Mouse (Mus musculus) intestine, postnatal 0 days (tissue): ENCODE results near the gene Gja5. TPM values are rescaled to one million over a fixed set of nuclear protein-coding genes. Genes with fewer than 3 reads are reported as not detected.
A peak's percentile ranks its signal among the peaks of the same experiment; 100 is the strongest.

Experiments used
- ATAC-seq: fragments of 200-750 bp; cut with Nextera tagmentation; 2 replicates; pipeline ENCODE4 v1.8.0; 2017; ENCODE audit warnings: mild to moderate bottlenecking, moderate TSS enrichment, moderate library complexity
- H3K27ac ChIP-seq: fragments of 300-500 bp; sonication (generic); 2 replicates; pipeline ENCODE4 v1.5.1; 2014; ENCODE audit warnings: mild to moderate bottlenecking, low read depth, low read length, moderate library complexity
- H3K27me3 ChIP-seq: fragments of 300-500 bp; sonication (generic); replicated peaks from 2 replicates; pipeline ENCODE4 v1.6.1; 2014; ENCODE audit warnings: low read length, mixed read lengths; ENCODE audit not compliant: control insufficient read depth, insufficient read depth
- H3K36me3 ChIP-seq: fragments of 300-500 bp; sonication (generic); 2 replicates; pipeline ENCODE4 v1.6.1; 2014; ENCODE audit warnings: mild to moderate bottlenecking, moderate library complexity; ENCODE audit not compliant: control insufficient read depth, insufficient read depth
- H3K4me1 ChIP-seq: fragments of 300-500 bp; sonication (generic); replicated peaks from 2 replicates; pipeline ENCODE4 v1.6.1; 2014; ENCODE audit warnings: antibody characterized with exemption, low read length, mixed read lengths; ENCODE audit not compliant: control insufficient read depth, insufficient read depth
- H3K4me2 ChIP-seq: fragments of 300-500 bp; sonication (generic); replicated peaks from 2 replicates; pipeline ENCODE4 v1.6.1; 2014; ENCODE audit warnings: low read depth, mild to moderate bottlenecking, moderate library complexity
- H3K4me3 ChIP-seq: fragments of 300-500 bp; sonication (generic); 2 replicates; pipeline ENCODE4 v1.5.1; 2014; ENCODE audit warnings: low read depth, low read length
- H3K9ac ChIP-seq: fragments of 300-500 bp; sonication (generic); 2 replicates; pipeline ENCODE4 v1.6.1; 2014; ENCODE audit warnings: mild to moderate bottlenecking, low read depth, low read length
- H3K9me3 ChIP-seq: fragments of 300-500 bp; sonication (generic); 2 replicates; pipeline ENCODE4 v1.6.1; 2016; ENCODE audit warnings: mixed run types; ENCODE audit not compliant: control insufficient read depth
- CTCF ChIP-seq: sonication (generic); IDR thresholded peaks from 2 replicates; pipeline ENCODE4 v1.5.1; 2016; ENCODE audit warnings: low read depth, mild to moderate bottlenecking, control low read depth, antibody characterized with exemption, moderate library complexity
- WGBS: fragments of 180-500 bp; shearing (Covaris S2); extraction: QIAGEN DNeasy Blood & Tissue Kit; methylation state at CpG from one replicate; pipeline ENCODE4 v1.1.7; 2014; 5-methylcytosine and 5-hydroxymethylcytosine counted together
- polyA plus RNA-seq: library from polyadenylated mRNA; unstranded; fragments of >200 nt; fragmentation: Nextera tagmentation; extraction: Ambion mirVana; gene quantifications from 2 replicates; pipeline ENCODE4 v1.2.1, GENCODE M21; 2015

Gja5 gene
- polyA plus RNA-seq, 1 experiment from 2014 or later = 5.3 TPM

DNA sequence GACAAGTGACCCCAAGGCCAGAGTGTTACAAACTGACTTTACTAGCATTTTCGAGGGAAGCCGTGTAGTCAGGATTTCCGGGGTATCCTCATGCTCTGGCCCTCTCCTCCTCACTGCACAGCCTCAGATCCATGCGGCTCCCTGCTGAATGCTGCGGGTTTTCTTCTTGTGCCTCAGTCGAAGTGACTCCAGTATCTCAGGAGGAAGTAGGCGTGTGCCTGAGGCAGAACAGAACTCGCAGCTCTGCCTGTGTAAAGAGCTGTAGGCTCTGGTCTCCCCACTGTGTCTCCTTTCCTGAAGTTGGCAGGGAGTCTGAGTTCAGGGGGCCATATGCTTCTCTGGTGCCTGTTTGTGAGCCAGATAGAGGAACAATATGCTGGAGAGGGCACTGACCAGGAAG is 33.4 kb upstream of the Gja5 start:
- no peak overlapping the region for H3K4me2 ChIP-seq
- H3K9ac ChIP-seq = no peak overlapping the region
- no peaks in the 10 kb centered on the region for H3K4me1 ChIP-seq
- no peak for TF ChIP-seq CTCF
- WGBS = 85% methylated on average over 8 of the region's 8 CpGs
- H3K36me3 ChIP-seq = peaks cover 65% of the 10 kb centered on the region
- ATAC-seq = no peak
- H3K4me3 ChIP-seq = no peak overlapping the region
- no peaks in the 10 kb centered on the region for H3K27me3 ChIP-seq
- H3K9me3 ChIP-seq = no peaks in the 10 kb centered on the region
- no peak overlapping the region for H3K27ac ChIP-seq

DNA sequence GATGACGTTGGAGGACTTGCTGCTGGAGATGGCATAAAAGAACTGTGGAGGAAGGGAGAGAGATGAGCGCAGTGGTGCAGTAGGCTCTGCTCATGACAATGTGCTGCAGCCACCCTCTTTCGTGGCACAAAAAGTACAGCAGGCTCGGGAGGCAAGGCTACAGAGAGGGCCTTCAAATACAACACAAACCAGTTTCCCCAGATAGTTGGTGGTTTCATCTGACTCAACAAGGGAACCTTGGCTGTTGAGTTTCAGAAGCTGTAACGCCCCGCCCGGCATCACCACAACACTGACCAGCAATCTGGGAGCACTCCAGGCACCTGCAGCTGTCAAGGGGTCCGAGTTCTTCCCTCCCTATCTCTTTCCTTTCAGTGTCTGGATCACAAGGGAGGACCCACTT is 32.0 kb upstream of the Gja5 start:
- Histone ChIP-seq H3K9ac (no peak overlapping the region), H3K27me3 (no peaks in the 10 kb centered on the region), H3K4me2 (no peak overlapping the region), H3K27ac (no peak overlapping the region), H3K4me1 (no peaks in the 10 kb centered on the region), H3K4me3 (no peak overlapping the region), H3K36me3 (peaks cover 65% of the 10 kb centered on the region), H3K9me3 (no peaks in the 10 kb centered on the region)
- no peak for TF ChIP-seq CTCF
- 88% methylated on average over 8 of the region's 8 CpGs for WGBS
- no peak for ATAC-seq

DNA sequence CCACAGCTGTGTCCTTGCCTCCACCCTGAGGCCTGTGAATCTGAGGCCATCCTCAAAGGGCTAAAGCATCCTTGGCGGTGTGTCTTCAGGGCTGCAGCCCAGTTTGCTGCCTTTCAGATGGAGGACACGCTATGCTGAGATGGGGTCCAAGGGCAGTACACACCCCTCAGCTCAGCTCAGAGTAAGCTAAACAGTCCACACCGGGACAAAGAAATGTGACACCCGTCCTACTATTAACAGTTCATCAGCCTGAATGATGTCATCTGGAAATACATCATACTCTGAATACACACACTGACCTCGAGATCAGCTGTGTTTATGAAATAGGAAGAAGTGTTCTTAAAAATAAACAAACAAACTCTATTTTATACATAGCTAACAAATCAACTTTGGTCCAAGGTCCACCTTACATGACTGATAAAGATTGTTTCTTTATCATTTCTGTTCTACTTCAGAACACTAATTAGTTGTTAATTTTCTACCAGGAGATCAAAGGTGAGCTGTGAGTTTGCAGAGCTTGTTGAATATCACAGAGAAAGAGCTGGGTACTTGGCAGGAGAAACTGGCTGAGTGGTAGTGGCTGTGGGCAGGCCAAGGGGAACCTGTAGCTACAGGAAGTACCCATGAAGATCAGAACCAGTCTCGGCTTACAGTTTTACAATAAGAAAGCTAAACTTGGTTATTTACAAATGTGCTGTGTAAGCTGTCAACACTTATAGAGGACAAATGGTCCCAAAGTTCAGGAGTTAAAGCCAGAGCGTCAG is 29.5 kb upstream of the Gja5 start:
- no peaks in the 10 kb centered on the region for H3K4me1 ChIP-seq
- peak; percentile 87 for ATAC-seq
- TF ChIP-seq CTCF = no peak
- no peaks in the 10 kb centered on the region for H3K9me3 ChIP-seq
- H3K4me3 ChIP-seq = no peak overlapping the region
- no peak overlapping the region for H3K9ac ChIP-seq
- 25% methylated on average over 7 of the region's 7 CpGs for WGBS
- H3K36me3 ChIP-seq = peaks cover 46% of the 10 kb centered on the region
- H3K27me3 ChIP-seq = no peaks in the 10 kb centered on the region
- H3K4me2 ChIP-seq = no peak overlapping the region
- H3K27ac ChIP-seq = peak overlapping the region; percentile 81

DNA sequence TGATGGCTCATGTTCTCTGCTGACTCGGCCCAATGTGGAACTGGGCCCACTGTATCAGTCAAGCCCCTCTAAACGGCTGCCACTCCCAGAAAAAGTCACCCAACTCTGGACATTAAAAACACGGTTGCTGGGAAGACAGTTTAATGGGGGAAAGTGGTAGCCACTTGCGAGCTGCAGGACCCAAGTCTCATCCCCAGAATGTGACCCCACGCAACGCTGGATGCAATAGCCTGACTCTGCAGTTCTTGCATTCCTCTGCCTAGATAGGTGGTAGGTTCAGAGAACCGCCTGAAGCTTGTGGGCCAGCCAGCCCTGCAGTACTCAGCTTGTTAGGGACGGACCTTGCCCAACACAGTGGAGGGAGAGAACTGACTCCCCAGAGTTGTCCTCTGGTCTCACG is 25.0 kb upstream of the Gja5 start:
- Histone ChIP-seq H3K36me3 (peaks cover 31% of the 10 kb centered on the region), H3K4me2 (no peak overlapping the region), H3K27ac (no peak overlapping the region), H3K4me3 (no peak overlapping the region), H3K9me3 (no peaks in the 10 kb centered on the region), H3K27me3 (no peaks in the 10 kb centered on the region), H3K4me1 (no peaks in the 10 kb centered on the region), H3K9ac (no peak overlapping the region)
- WGBS = 77% methylated on average over 9 of the region's 9 CpGs
- ATAC-seq = no peak
- no peak for TF ChIP-seq CTCF

DNA sequence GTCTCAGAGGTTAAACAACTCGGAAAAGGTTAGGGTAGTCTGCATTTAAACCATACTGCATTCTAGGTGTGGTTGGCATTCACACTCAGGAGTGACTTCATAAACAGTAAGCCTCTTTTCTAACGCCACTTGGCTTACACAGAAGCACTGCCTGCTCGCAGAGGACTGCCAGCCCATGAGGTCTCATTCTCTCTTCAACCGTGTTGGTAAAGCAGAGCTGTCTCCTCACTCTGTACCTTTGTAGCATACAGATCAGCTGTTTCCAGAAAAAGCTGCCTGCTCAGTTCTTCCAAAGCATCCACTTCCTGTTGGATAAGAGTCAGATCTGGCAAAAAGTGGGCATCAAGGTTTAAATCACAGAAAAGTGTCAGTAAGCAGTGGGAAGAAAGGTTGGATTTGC is 24.1 kb upstream of the Gja5 start:
- no peaks in the 10 kb centered on the region for H3K4me1 ChIP-seq
- H3K9ac ChIP-seq = no peak overlapping the region
- H3K27ac ChIP-seq = peak overlapping the region; percentile 46
- no peaks in the 10 kb centered on the region for H3K27me3 ChIP-seq
- no peak overlapping the region for H3K4me2 ChIP-seq
- peaks cover 35% of the 10 kb centered on the region for H3K36me3 ChIP-seq
- no peak for ATAC-seq
- TF ChIP-seq CTCF = no peak
- H3K4me3 ChIP-seq = no peak overlapping the region
- 82% methylated on average over 4 of the region's 4 CpGs for WGBS
- no peaks in the 10 kb centered on the region for H3K9me3 ChIP-seq

DNA sequence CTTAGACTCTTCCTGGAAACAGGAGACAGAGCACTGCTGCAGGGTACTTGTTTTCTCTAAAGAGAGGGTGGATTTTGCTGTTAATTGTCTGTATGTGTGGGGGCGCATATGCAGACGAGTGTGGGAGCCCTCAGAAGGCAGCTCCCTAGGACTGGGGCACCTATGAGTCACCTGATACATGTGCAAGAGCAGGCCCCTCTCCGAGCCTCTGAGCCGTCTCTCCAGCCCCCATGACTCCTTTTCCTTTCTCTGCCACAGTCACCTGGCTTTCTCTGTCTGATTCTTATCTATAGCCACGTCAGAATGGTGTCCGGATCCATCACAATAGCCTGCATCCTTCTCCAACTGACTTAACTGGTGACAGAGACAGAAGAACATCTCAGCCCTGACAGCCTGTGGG is 22.9 kb upstream of the Gja5 start:
- Histone ChIP-seq H3K9me3 (no peaks in the 10 kb centered on the region), H3K36me3 (peaks cover 45% of the 10 kb centered on the region), H3K27me3 (no peaks in the 10 kb centered on the region), H3K27ac (no peak overlapping the region), H3K4me3 (no peak overlapping the region), H3K4me2 (no peak overlapping the region), H3K9ac (no peak overlapping the region), H3K4me1 (no peaks in the 10 kb centered on the region)
- no peak for TF ChIP-seq CTCF
- WGBS = 76% methylated on average over 6 of the region's 6 CpGs
- ATAC-seq = no peak
